Mouse (Mus musculus): Measurements from ENCODE around the gene Olfr1271. TPM values are rescaled to one million over a fixed set of nuclear protein-coding genes. Genes with fewer than 3 reads are reported as not detected.
"Not testable (repeated sequence)": the region's sequence is repeated elsewhere in the genome, so short reads cannot be mapped to it uniquely, and the experiment has no call there.

Olfr1271 gene
- not detected for total RNA-seq (2021)

- DNase-seq = no peak
These were observed at the start of gene Olfr1271 for GRCm38 (mm10) chr2:90270932-90271331. Gene Olfr1271 (minus strand): TSS chr2:90271032.

DNA sequence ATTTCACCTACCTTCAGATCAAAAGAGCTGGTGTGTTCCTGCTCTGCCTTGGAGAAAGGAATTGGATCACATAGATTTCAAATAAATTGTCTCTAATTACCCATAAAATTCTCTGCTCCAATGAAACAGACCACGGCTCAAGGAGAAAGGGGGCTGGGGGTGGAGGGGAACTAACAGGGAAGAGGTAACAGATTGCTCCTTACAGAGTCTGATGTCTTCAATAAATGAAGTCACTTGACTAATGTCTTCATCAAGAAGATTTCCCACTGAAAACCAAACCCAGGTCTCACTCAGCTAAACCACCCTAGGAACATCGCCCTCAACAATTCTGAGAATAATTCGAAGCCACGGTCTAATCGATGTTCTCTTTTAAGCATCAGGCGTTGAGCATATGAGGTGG, 21.9 kb upstream of the Olfr1271 start, which contains the start of gene Olfr1272:
Olfr1272 (minus strand) TSS at position 101 of the 400 bp plus-strand sequence.
- DNase-seq = no peak

- DNase-seq = no peak
These were observed 13.3 kb downstream of the Olfr1271 start, which contains the start of gene Olfr142 for GRCm38 (mm10) chr2:90257492-90257891. Gene Olfr142 (minus strand): TSS chr2:90257592.

DNA sequence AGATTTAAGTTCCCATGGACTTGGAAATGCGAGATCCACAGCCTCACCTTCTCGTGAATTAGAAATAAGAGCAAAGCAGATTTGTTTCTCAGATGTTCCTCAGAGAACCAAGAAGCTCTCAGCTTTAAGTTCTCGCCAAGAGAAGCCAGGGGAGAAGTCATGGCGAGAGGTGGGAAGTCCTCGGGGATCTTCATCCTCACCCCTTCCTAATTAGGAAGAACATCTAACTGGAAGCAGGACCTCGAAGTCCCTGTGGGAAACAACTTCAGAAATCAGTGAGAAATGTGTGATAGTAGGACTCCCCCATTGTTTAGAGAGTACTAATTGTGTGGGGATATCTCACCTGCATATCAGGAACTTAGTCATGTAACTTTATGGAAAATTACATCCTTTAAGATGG, 46.4 kb downstream of the Olfr1271 start, which contains the start of gene Olfr1506:
Olfr1506 (minus strand) TSS at position 101 of the 400 bp plus-strand sequence.
- not testable (repeated sequence) for DNase-seq

Other genes with a start within 250 kb of the Olfr1271 start
- not detected for gene Olfr1264, start 245.5 kb downstream of the Olfr1271 start, total RNA-seq (2021)
- not detected for gene Olfr1265, start 235.7 kb downstream of the Olfr1271 start, total RNA-seq (2021)
- not detected for gene Olfr140, start 207.4 kb downstream of the Olfr1271 start, total RNA-seq (2021)
- not detected for gene Olfr1269, start 149.6 kb downstream of the Olfr1271 start, total RNA-seq (2021)
- not detected for gene Olfr32, start 128.7 kb downstream of the Olfr1271 start, total RNA-seq (2021)
- gene Olfr1270, start 117.9 kb downstream of the Olfr1271 start, total RNA-seq (2021) = not detected
- gene Olfr1506, start 46.5 kb downstream of the Olfr1271 start, total RNA-seq (2021) = not detected
- gene Olfr142, start 13.4 kb downstream of the Olfr1271 start, total RNA-seq (2021) = not detected
- not detected for gene Olfr1272, start 21.8 kb upstream of the Olfr1271 start, total RNA-seq (2021)
- under 1 TPM; 0.18 to 0.21 TPM for gene Gm13769, start 51.2 kb upstream of the Olfr1271 start, total RNA-seq (2021)
- not detected for gene Olfr1274-ps, start 127.7 kb upstream of the Olfr1271 start, total RNA-seq (2021)

All from heart, postnatal 4 days (tissue).